In the genomic region with DNA sequence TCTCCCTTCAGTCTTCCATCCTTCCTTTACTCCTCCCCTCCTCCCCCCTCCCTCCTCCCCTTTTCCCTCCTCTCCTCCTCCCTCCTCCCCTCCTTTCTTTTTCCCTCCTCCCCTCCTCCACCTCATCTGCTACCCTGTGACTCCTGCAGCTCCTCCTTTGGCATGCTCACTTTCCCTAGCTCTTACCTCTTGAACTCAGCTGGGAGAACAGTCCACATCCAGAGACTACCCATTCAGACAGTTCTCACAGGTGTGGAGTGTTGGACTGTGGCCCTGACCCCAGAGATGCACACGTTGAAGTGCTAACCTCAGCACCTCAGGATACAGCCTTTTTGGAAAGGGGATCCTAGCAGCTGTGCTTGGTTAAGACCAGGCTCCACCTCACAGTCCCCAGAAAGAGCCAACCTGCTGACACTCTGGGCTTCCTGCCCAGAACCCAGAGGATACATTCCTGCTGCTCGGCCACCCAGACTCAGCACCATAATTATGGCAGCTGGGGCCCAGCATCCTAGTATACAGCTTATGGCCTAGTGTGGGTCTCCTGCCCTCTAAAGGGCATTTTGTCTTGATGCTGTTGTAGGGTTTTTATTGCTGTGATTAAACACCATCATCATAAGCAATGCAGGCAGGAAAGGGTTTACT, we compare ENCODE assay signal across 10 mouse cellular contexts. TPM values are rescaled to one million over a fixed set of nuclear protein-coding genes. Genes with fewer than 3 reads are reported as not detected.
DNase-seq lines count a peak whose midpoint lies in the region; ATAC-seq and TF ChIP-seq lines count a peak whose summit lies in the region.
"Had no signal": no experiment of that assay in that cellular context is flagged by ENCODE, and none has a peak within 500 bp of the region (broad histone marks: within the 10 kb centered on the region; RNA-seq: fewer than 3 reads in every experiment).

No protein-coding gene starts in this region.

- TF ChIP-seq POLR2A in lung, adult 2 months (IDR thresholded peaks at IDR 0.05; ENCODE audit: borderline replicate concordance, extremely low read depth, low read depth, low read length): no peak
- no peak for TF ChIP-seq POLR2A in limb, embryonic 14.5 days (IDR thresholded peaks at IDR 0.05; ENCODE audit: borderline replicate concordance, extremely low read depth, insufficient read depth, insufficient read length)

- H3K9ac ChIP-seq in lung, embryonic 16.5 days (ENCODE audit: low read length): no peak overlapping the region
- H3K9ac ChIP-seq in embryonic facial prominence, embryonic 15.5 days: no peak overlapping the region
- H3K9ac ChIP-seq in intestine, embryonic 15.5 days: no peak overlapping the region
- H3K9ac ChIP-seq in limb, embryonic 14.5 days (ENCODE audit: low read depth, low read length, severe bottlenecking): no peak overlapping the region

- H3K27me3 ChIP-seq in lung, embryonic 16.5 days (ENCODE audit: control insufficient read depth, insufficient read depth, low read depth, low read length): no peaks in the 10 kb centered on the region
- H3K27me3 ChIP-seq in embryonic facial prominence, embryonic 15.5 days: no peaks in the 10 kb centered on the region
- H3K27me3 ChIP-seq in intestine, embryonic 15.5 days (replicated peaks): no peaks in the 10 kb centered on the region
- peaks cover 9% of the 10 kb centered on the region; the same call in 1 of the 2 replicates for H3K27me3 ChIP-seq in limb, embryonic 14.5 days (ENCODE audit: control insufficient read depth, insufficient read depth, low read length)

- no peaks in the 10 kb centered on the region for H3K4me1 ChIP-seq in lung, embryonic 16.5 days (replicated peaks; ENCODE audit: control insufficient read depth, insufficient read depth, low read length)
- H3K4me1 ChIP-seq in lung, adult 2 months (ENCODE audit: control insufficient read depth, insufficient read depth, low read length): no peaks in the 10 kb centered on the region
- 0 out of 2 replicates have a peak, but pooled peaks cover 13% of the 10 kb centered on the region for H3K4me1 ChIP-seq in embryonic facial prominence, embryonic 15.5 days
- H3K4me1 ChIP-seq in intestine, embryonic 15.5 days (replicated peaks): peaks cover 7% of the 10 kb centered on the region; the same call in 1 of the 2 replicates
- H3K4me1 ChIP-seq in limb, embryonic 14.5 days (ENCODE audit: control insufficient read depth, insufficient read depth, low read length): peaks cover 4% of the 10 kb centered on the region; the same call in 1 of the 2 replicates

- no peak overlapping the region for H3K4me3 ChIP-seq in lung, embryonic 16.5 days (ENCODE audit: low read length)
- no peak overlapping the region for H3K4me3 ChIP-seq in lung, adult 2 months (replicated peaks; ENCODE audit: extremely low read depth, low read depth, low read length)
- H3K4me3 ChIP-seq in embryonic facial prominence, embryonic 15.5 days (replicated peaks): no peak overlapping the region
- H3K4me3 ChIP-seq in intestine, embryonic 15.5 days (replicated peaks): no peak overlapping the region
- no peak overlapping the region for H3K4me3 ChIP-seq in limb, embryonic 14.5 days (replicated peaks; ENCODE audit: low read length)
- H3K4me3 ChIP-seq: erythroblast, embryonic 14.5 days; left cerebral cortex, adult 2 months had no signal

- H3K9me3 ChIP-seq in lung, embryonic 16.5 days (ENCODE audit: control insufficient read depth, low read length): no peaks in the 10 kb centered on the region
- no peaks in the 10 kb centered on the region for H3K9me3 ChIP-seq in embryonic facial prominence, embryonic 15.5 days (replicated peaks)
- no peaks in the 10 kb centered on the region for H3K9me3 ChIP-seq in intestine, embryonic 15.5 days
- H3K9me3 ChIP-seq in limb, embryonic 14.5 days (ENCODE audit: control insufficient read depth, low read length): 0 out of 2 replicates have a peak, but pooled peaks cover 4% of the 10 kb centered on the region

- ATAC-seq in lung, embryonic 16.5 days (ENCODE audit: low read depth): 0 out of 2 replicates have a peak, but pooled peaks have one; percentile 54
- ATAC-seq in embryonic facial prominence, embryonic 15.5 days (ENCODE audit: insufficient number of reproducible peaks, low FRiP score, low TSS enrichment, low read depth): peak; percentile 82
- ATAC-seq in intestine, embryonic 15.5 days: peak; percentile 63; the same call in 1 of the 2 replicates
- peak; percentile 57; the same call in 1 of the 2 replicates for ATAC-seq in limb, embryonic 14.5 days (ENCODE audit: low FRiP score, low read depth)
- ATAC-seq in inflammation-experienced regulatory T-cells, adult 6 months: no peak

- H3K27ac ChIP-seq in lung, embryonic 16.5 days (ENCODE audit: low read length): no peak overlapping the region
- H3K27ac ChIP-seq in embryonic facial prominence, embryonic 15.5 days (replicated peaks): no peak overlapping the region
- no peak overlapping the region for H3K27ac ChIP-seq in intestine, embryonic 15.5 days
- H3K27ac ChIP-seq in limb, embryonic 14.5 days (replicated peaks; ENCODE audit: low read depth, low read length): no peak overlapping the region
- H3K27ac ChIP-seq: left cerebral cortex, adult 2 months had no signal

- no peak for TF ChIP-seq CTCF in lung, adult 2 months (IDR thresholded peaks at IDR 0.05; ENCODE audit: insufficient read depth, low read length)

- DNase-seq in lung, adult 2 months: no peak
- DNase-seq in limb, embryonic 14.5 days (ENCODE audit: low spot score): peak; percentile 74
- no peak for DNase-seq in adipocyte (ENCODE audit: low spot score)

- H3K4me2 ChIP-seq in lung, embryonic 16.5 days (ENCODE audit: low read depth, low read length): no peak overlapping the region
- H3K4me2 ChIP-seq in embryonic facial prominence, embryonic 15.5 days (replicated peaks): no peak overlapping the region
- no peak overlapping the region for H3K4me2 ChIP-seq in intestine, embryonic 15.5 days (replicated peaks)
- H3K4me2 ChIP-seq in limb, embryonic 14.5 days (replicated peaks; ENCODE audit: low read depth, low read length, severe bottlenecking): no peak overlapping the region

- no peaks in the 10 kb centered on the region for H3K36me3 ChIP-seq in lung, embryonic 16.5 days (ENCODE audit: control insufficient read depth, insufficient read depth, low read length)
- H3K36me3 ChIP-seq in embryonic facial prominence, embryonic 15.5 days: no peaks in the 10 kb centered on the region
- no peaks in the 10 kb centered on the region for H3K36me3 ChIP-seq in intestine, embryonic 15.5 days
- no peaks in the 10 kb centered on the region for H3K36me3 ChIP-seq in limb, embryonic 14.5 days (ENCODE audit: control insufficient read depth, insufficient read depth, low read length)

- WGBS in lung, embryonic 16.5 days: 42% methylated on average over 2 of the region's 2 CpGs
- 47% methylated on average over 2 of the region's 2 CpGs for WGBS in lung, adult 2 months
- WGBS in embryonic facial prominence, embryonic 15.5 days: 26% methylated on average over 2 of the region's 2 CpGs
- 37% methylated on average over 2 of the region's 2 CpGs for WGBS in intestine, embryonic 15.5 days
- 15% methylated on average over 2 of the region's 2 CpGs for WGBS in limb, embryonic 14.5 days

RNA-seq across cellular contexts. Expression of gene Iqca, which starts 41.9 kb away (rescaled TPM):
- 2.1 and 2.9 TPM in 2 replicates for polyA plus RNA-seq in lung, embryonic 16.5 days (2015; fragmentation: Nextera tagmentation; extraction: Ambion mirVana)
- polyA plus RNA-seq in lung, adult 2 months (2012; rRNA removed): 3.6 and 4.1 TPM in 2 replicates
- polyA plus RNA-seq in embryonic facial prominence, embryonic 15.5 days (2015; fragmentation: Nextera tagmentation; extraction: Ambion mirVana): 2.5 and 6.9 TPM in 2 replicates
- polyA plus RNA-seq in intestine, embryonic 15.5 days (2015; fragmentation: Nextera tagmentation; extraction: Ambion mirVana): 0.09 and 0.24 TPM in 2 replicates
- 0.10 and 0.14 TPM in 2 replicates for polyA plus RNA-seq in limb, embryonic 14.5 days (2012; rRNA removed)
- polyA plus RNA-seq in limb, embryonic 14.5 days (2014; fragmentation: Nextera tagmentation; extraction: Ambion mirVana): 0.23 and 0.54 TPM in 2 replicates
- polyA plus RNA-seq in inflammation-experienced regulatory T-cells, adult 6 months (2017; shearing (Covaris generic)): not detected
- polyA plus RNA-seq: erythroblast, embryonic 14.5 days; heart, postnatal 0 days had no signal
